Mouse (Mus musculus): Measurements from ENCODE around the gene Pnkd.

Pnkd gene

GRCm38 (mm10) chr1:74278988-74279387 is 5.7 kb upstream of the Pnkd start:
- no peak for DNase-seq

- DNase-seq = no peak
Measured at GRCm38 (mm10) chr1:74280591-74281325, 4.0 kb upstream of the Pnkd start.

- DNase-seq = no peak
Measured at GRCm38 (mm10) chr1:74281372-74281771, 3.4 kb upstream of the Pnkd start.

- DNase-seq = no peak
Measured at GRCm38 (mm10) chr1:74281886-74282285, 2.8 kb upstream of the Pnkd start.

GRCm38 (mm10) chr1:74282896-74283625 is 1.7 kb upstream of the Pnkd start:
- DNase-seq = no peak

DNA sequence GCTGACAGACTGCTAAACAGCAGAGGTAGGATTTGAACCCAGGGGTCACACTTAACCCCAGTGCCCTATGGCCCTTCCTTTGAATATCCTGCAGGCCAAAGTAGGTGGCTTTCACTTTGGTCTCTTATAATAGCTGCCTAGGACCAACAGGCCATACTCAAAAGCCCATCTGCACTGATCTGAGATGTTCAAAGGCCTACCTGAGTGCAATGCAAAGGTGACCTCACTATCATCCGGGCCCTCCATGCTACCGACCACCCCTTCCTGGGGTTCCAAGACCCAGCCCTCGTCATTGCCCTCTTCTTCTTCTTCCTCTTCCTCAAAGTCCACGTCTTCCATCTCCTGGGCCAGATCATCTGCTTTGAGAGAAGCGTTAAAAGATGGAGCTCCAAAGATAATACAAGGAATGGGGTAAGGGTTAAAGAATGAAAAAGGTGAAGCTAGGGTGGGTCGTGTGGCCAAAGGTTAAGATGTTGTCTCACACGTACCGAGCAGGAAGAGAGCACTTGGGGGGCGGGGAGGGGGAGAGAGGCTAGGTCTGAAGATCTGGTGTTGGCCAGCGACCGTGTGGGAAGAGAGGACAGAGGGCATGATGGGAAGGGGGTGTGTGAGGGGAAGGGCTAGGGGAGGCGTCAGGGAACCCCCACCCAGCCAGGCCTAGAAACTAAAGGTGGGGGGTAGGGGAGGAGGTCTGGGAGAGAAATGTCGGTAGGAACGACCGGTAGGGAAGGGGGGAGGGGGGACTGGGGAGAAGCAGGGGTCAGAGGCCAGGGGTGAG is 855 bp upstream of the Pnkd start:
- DNase-seq = peak; percentile 71

GRCm38 (mm10) chr1:74285212-74286010 is 681 bp downstream of the Pnkd start:
- DNase-seq = peak; percentile 21

DNA sequence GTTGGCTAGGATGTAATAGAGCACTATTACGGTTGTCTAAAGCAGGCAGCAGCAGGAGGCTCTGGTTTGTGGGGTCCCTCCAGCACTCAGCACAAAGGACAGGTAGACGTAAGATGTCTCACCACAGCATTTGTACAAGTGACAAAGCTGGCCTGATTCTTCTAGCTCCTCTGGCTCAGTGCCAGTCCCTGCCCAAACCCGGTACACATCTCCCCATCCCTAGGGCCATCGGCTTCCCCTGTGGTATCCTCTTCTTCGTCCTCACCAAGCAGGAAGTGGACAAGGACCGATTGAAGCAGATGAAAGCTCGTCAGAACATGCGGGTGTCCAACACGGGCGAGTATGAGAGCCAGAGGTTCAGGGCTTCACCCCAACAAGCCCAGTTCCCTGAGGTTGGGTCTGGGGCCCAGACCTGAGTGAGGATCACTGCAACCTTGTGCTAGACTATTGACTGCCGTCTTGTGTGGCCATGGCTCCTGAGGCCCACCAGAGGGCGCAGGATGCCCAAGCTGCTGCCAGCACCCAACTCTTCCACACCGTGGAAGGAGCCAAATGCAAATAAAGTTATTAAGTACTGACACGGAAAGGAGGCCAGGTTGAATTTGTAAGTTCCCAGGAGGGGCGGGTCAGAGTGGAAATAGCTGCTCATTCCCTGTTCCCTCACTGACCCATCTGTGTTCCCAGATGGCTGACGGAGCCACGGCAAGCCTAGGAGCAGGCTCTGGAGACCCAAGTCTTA is 2.3 kb downstream of the Pnkd start:
- peak; percentile 25 for DNase-seq

- no peak for DNase-seq
Measured at GRCm38 (mm10) chr1:74288327-74288726, 3.6 kb downstream of the Pnkd start.

GRCm38 (mm10) chr1:74289248-74289647 is 4.5 kb downstream of the Pnkd start:
- DNase-seq = no peak

GRCm38 (mm10) chr1:74289740-74290139 is 5.0 kb downstream of the Pnkd start:
- DNase-seq = no peak

DNA sequence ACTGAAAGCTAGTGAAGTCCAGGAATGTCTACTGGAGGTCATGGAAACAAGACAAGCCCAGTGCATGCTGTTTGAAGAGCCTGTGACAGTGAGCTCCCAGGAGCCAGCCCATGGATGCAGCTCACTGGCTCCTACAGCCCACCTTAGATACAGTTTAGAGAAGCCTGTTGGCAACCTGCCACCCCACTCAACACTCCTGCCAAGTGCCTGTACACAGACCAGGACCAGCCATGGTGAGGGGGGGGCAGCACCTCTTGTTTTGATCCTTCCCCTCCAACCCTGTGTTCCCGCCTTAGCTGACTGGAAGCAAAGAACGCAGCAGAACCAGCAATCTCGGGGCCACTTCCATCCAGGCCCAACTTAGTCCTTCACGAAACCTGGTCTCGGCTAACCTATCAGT is 5.4 kb downstream of the Pnkd start:
- DNase-seq = no peak

- DNase-seq = no peak
Measured at GRCm38 (mm10) chr1:74292331-74293020, 7.7 kb downstream of the Pnkd start.

DNA sequence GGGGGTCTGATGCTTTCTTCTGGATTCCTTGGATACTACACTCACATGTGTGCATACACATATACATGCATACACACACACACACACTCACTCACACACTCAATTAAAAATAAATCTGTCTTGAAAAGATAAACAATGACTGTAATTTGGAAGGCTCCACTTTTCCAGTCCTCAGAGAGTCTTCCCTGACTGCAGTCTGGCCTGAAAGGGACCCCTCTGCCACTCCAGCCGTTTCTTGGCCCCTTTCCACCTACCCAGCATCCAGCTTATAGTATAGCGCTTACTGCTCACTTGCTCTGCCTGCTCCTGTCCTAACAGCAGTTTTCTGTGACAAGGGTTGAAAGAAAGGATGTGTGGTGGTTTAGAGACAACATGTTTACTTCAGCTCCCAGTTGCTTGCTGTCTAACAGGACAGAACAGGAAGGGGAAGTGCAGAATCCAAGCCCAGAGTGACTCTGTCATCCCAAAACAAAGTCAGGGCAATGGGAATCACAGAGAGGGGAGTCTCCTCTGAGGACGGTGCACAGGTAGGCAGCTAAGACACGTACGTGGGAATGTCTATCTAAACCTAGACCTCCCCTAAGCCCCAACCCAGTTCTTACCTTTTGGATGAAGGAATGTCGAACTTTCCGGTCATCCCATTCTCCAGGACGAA is 8.7 kb downstream of the Pnkd start:
- DNase-seq = no peak

DNA sequence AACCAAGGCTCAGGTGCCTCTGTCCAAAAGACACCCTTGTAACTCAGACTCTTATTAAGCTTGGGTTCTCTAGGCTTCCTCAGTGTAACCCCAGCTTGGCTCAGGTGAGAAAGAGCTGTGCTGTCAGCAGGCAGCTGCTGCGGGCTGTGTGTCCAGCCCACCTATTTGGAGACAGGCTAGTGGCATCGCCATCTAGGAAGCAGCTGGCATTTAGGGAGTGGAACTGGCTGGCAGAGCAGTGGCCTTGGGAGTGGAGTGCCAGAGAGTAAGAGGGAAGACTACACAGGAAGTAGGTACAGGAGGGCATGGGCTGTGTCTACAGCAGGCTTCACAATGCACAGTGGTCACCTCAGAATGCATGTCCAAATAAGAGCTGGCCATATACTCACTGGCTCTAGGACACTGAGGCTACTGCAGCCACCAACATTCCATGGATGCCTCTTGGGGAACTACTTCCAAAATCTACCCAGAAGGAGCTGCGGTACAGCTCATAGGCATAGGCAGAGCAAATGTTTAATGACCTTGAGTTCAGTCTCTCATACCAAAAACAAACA is 9.4 kb downstream of the Pnkd start:
- DNase-seq = no peak

GRCm38 (mm10) chr1:74294733-74295455 is 10.2 kb downstream of the Pnkd start:
- DNase-seq = no peak

DNA sequence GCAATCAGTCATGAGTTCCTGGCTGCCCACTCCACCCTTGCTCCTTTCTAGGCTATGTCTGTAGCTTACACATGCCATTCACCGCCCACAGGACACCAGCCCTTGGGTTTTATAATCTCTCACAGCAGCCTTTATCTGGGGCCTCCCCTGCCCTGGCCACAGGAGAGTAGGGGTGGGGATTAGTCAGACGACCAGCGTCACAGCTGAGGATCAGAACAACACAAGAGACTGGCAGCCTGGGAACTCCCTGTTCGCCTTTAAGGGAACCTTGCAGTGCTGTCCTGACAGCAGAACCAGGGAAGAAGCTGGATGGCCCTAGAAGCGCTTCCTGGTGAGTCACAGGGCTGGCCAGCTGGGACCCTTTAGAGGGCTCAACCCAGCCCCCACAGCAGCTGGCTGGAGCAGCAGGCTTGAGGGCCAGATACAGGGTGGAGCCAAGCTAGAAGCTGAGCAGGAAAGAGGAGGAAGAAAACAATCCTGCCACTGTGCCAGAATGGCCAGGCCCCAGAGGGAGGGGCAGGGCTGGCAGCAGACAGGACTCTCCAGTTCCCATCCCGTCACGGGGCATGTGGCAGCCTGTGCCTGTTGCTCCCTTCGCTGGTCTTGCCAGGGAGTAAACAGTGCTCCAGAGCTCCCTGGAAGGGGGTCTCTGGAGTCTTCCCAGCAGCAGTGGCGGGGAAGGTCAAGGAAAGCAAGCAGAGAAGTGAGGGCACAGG is 10.9 kb downstream of the Pnkd start:
- no peak for DNase-seq

GRCm38 (mm10) chr1:74296477-74296876 is 11.7 kb downstream of the Pnkd start:
- no peak for DNase-seq

DNA sequence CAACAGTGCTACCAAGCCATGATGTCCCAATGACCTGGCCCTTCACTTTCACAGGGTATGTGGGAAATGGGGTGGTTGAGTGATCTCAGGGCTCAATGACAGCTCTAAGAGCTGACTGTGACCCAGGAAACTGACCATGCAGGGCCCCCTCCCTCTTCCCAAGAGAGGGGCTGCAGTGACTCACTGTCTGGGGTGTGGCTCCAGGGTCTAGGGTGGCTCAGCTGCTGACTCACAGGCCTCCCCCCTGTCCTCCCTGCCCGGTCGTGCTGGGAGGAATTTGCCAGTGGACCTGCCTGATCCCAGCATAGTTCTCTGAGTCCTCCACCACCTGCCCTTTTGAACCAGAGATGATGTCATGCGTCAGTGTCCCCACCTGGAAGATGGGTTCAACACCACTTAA is 12.5 kb downstream of the Pnkd start:
- DNase-seq = no peak

Measured in thymus, postnatal 14 days (tissue).